Mouse (Mus musculus) heart, postnatal 0 days (tissue): ENCODE measurements around the gene Mef2d.

Experiments
- CTCF ChIP-seq: IDR thresholded peaks from 2 replicates; pipeline ENCODE4 v1.5.1; 2016; ENCODE audit warnings: antibody characterized with exemption, control low read depth, low read depth
- EP300 ChIP-seq: IDR thresholded peaks from 2 replicates; pipeline ENCODE4 v1.6.1; 2016; ENCODE audit warnings: antibody characterized with exemption, low read depth

GRCm38 (mm10) chr3:88148354-88148753, 6.2 kb downstream of the Mef2d start:
- TF ChIP-seq EP300 (no peak), CTCF (no peak)
